Mouse (Mus musculus) brain, adult 10 weeks (tissue): ENCODE results near the gene Prcp. TPM values are rescaled to one million over a fixed set of nuclear protein-coding genes. Genes with fewer than 3 reads are reported as not detected.

Experiments
- polyA plus RNA-seq: library from polyadenylated mRNA; stranded (reverse); fragments of 350-450 nt; fragmentation: Illumina TruSeq; extraction: RNeasy Lipid Tissue Mini Kit (QIAGEN cat#74804); gene quantifications from one replicate; pipeline ENCODE4 v1.2.3, GENCODE M21; 2015; ENCODE audit warnings: low read depth, low replicate concordance

The Prcp gene
- polyA plus RNA-seq, result 9.1 TPM

DNA sequence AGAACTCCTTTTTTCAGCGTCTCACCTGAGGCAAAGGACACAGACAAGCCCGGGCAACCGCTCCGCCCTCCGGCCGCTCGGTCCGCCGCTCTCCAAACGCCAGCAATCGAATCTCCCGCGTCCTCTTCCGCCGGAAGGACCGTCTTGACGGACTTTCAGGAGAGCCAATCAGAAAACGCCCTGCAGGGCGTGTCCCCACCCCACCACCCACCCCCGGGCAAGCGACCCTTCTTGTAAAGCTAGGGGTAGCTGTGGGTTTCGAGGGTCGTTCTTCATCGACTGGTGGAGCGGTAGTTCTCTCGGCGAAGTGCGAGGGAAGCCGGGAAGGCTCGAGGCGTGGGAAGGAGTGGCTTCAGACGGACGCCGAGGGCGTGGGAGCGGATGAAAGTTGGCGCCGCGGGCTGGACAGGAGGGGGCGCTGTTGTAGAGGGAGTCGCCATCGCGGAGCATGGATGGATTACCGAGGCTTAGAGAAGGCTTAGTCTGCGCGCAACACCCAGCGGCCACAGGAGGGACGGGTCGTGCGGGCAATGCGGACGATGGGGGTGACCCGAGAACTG, at the start of gene Prcp, which contains the start of gene Ddias:
Gene Prcp, plus strand, starts transcription at position 355 of the 560 bp plus-strand sequence.
Gene Ddias, minus strand, starts transcription at position 132 of the 560 bp plus-strand sequence.

Other genes with a start within 250 kb of the Prcp start
- gene Ankrd42, start 237.3 kb upstream of the Prcp start, polyA plus RNA-seq, result 11.6 TPM
- gene Pcf11, start 204.5 kb upstream of the Prcp start, polyA plus RNA-seq, result 28.6 TPM
- 20.8 TPM for gene Rab30, start 132.9 kb upstream of the Prcp start, polyA plus RNA-seq
- 0.74 TPM for gene Ddias, start 223 bp upstream of the Prcp start, polyA plus RNA-seq
- gene Fam181b, start 205.4 kb downstream of the Prcp start, polyA plus RNA-seq, result 15.4 TPM